Mouse (Mus musculus): Measurements from ENCODE around the gene Olfr1090. TPM values are rescaled to one million over a fixed set of nuclear protein-coding genes. Genes with fewer than 3 reads are reported as not detected.

Olfr1090 gene
- not detected in 2 replicates for polyA plus RNA-seq (2014; fragmentation: Nextera tagmentation; extraction: Ambion mirVana)

GRCm38 (mm10) chr2:86758893-86759292, at the start of gene Olfr1090:
Gene Olfr1090, minus strand, starts transcription at chr2:86758993.
- DNase-seq (ENCODE audit: low spot score): no peak
- Histone ChIP-seq H3K4me2 (no peak within 1 kb of the TSS), H3K9ac (ENCODE audit: low read depth, low read length) (no peak within 1 kb of the TSS), H3K27me3 (replicated peaks; ENCODE audit: control insufficient read depth, insufficient read depth, low read length) (no peaks in the 10 kb centered on the region), H3K4me3 (ENCODE audit: low read depth, low read length) (no peak within 1 kb of the TSS), H3K9me3 (ENCODE audit: control insufficient read depth, low read length) (no peaks in the 10 kb centered on the region), H3K36me3 (ENCODE audit: control insufficient read depth, insufficient read depth, low read length) (no peaks in the 10 kb centered on the region), H3K27ac (ENCODE audit: low read depth, low read length) (no peak within 1 kb of the TSS), H3K4me1 (replicated peaks; ENCODE audit: control insufficient read depth, insufficient read depth, low read length) (no peaks in the 10 kb centered on the region)
- ATAC-seq (replicated peaks; ENCODE audit: low FRiP score): no peak
- WGBS: 87% methylated on average over 1 of the region's 1 CpGs

- ATAC-seq (replicated peaks; ENCODE audit: low FRiP score): no peak
- Histone ChIP-seq H3K4me1 (replicated peaks; ENCODE audit: control insufficient read depth, insufficient read depth, low read length) (no peaks in the 10 kb centered on the region), H3K36me3 (ENCODE audit: control insufficient read depth, insufficient read depth, low read length) (no peaks in the 10 kb centered on the region), H3K9me3 (ENCODE audit: control insufficient read depth, low read length) (no peaks in the 10 kb centered on the region), H3K9ac (ENCODE audit: low read depth, low read length) (no peak within 1 kb of the TSS), H3K27me3 (replicated peaks; ENCODE audit: control insufficient read depth, insufficient read depth, low read length) (no peaks in the 10 kb centered on the region), H3K27ac (ENCODE audit: low read depth, low read length) (no peak within 1 kb of the TSS), H3K4me2 (no peak within 1 kb of the TSS), H3K4me3 (ENCODE audit: low read depth, low read length) (no peak within 1 kb of the TSS)
- 81% methylated on average over 2 of the region's 2 CpGs for WGBS
- DNase-seq (ENCODE audit: low spot score): no peak
These were observed 23.4 kb upstream of the Olfr1090 start, which contains the start of gene Olfr1093 for GRCm38 (mm10) chr2:86782179-86782578. Gene Olfr1093, plus strand, starts transcription at chr2:86782479.

DNA sequence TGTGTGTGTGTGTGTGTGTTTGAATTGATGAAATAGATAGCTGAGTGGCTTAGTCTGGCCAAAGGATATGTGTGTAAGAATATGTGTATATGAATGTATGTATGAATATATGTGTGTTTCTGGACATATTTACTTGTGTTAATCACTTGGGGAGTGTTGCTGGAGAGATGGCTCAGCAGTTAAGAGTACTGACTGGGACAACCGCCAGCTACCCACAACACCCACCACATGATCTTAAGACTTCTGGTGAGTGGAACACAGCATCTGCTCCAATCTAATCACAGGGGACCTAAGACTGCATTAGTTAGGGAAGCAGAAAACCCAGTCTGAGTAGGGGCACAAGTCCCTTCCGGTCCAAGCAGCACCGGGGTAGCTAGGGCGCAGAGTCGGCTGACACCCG, 2.3 kb upstream of the Olfr1090 start:
- Histone ChIP-seq H3K4me1 (replicated peaks; ENCODE audit: control insufficient read depth, insufficient read depth, low read length) (no peaks in the 10 kb centered on the region), H3K36me3 (ENCODE audit: control insufficient read depth, insufficient read depth, low read length) (no peaks in the 10 kb centered on the region), H3K4me3 (ENCODE audit: low read depth, low read length) (no peak overlapping the region), H3K27ac (ENCODE audit: low read depth, low read length) (no peak overlapping the region), H3K4me2 (no peak overlapping the region), H3K9ac (ENCODE audit: low read depth, low read length) (no peak overlapping the region), H3K27me3 (replicated peaks; ENCODE audit: control insufficient read depth, insufficient read depth, low read length) (no peaks in the 10 kb centered on the region), H3K9me3 (ENCODE audit: control insufficient read depth, low read length) (no peaks in the 10 kb centered on the region)
- 92% methylated on average over 6 of the region's 6 CpGs for WGBS
- DNase-seq (ENCODE audit: low spot score) (no peak), ATAC-seq (replicated peaks; ENCODE audit: low FRiP score) (no peak)

DNA sequence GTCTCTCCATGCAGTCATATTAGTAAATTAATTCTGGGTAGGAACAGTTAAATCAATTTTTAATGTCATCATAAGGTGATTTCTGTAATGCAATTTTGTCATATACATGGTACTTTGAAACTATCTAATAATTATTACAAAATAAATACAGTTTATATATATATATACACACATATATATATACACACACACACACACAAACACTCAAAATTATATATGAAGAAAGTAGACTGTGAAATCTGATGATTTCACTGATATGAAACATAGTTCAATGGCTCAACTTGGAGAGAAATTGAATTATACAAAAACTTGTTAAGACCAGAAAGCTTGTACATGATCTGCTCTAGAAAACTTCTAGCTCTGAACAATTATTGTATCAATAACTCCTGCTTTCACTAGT, 25.2 kb downstream of the Olfr1090 start, which contains the start of gene Olfr1089:
Gene Olfr1089, minus strand, starts transcription at position 101 of the 400 bp plus-strand sequence.
- Histone ChIP-seq H3K4me1 (replicated peaks; ENCODE audit: control insufficient read depth, insufficient read depth, low read length) (no peaks in the 10 kb centered on the region), H3K4me3 (ENCODE audit: low read depth, low read length) (no peak within 1 kb of the TSS), H3K9ac (ENCODE audit: low read depth, low read length) (no peak within 1 kb of the TSS), H3K4me2 (no peak within 1 kb of the TSS), H3K27me3 (replicated peaks; ENCODE audit: control insufficient read depth, insufficient read depth, low read length) (no peaks in the 10 kb centered on the region), H3K27ac (ENCODE audit: low read depth, low read length) (no peak within 1 kb of the TSS), H3K36me3 (ENCODE audit: control insufficient read depth, insufficient read depth, low read length) (no peaks in the 10 kb centered on the region), H3K9me3 (ENCODE audit: control insufficient read depth, low read length) (no peaks in the 10 kb centered on the region)
- ATAC-seq (replicated peaks; ENCODE audit: low FRiP score) (no peak), DNase-seq (ENCODE audit: low spot score) (no peak)

Other genes with a start within 250 kb of the Olfr1090 start
- gene Olfr1079, start 216.5 kb downstream of the Olfr1090 start, polyA plus RNA-seq (2014; fragmentation: Nextera tagmentation; extraction: Ambion mirVana): not detected in 2 replicates
- not detected in 2 replicates for gene Olfr1080, start 200.8 kb downstream of the Olfr1090 start, polyA plus RNA-seq (2014; fragmentation: Nextera tagmentation; extraction: Ambion mirVana)
- not detected in 2 replicates for gene Olfr1082, start 160.0 kb downstream of the Olfr1090 start, polyA plus RNA-seq (2014; fragmentation: Nextera tagmentation; extraction: Ambion mirVana)
- gene Olfr1084, start 119.3 kb downstream of the Olfr1090 start, polyA plus RNA-seq (2014; fragmentation: Nextera tagmentation; extraction: Ambion mirVana): not detected in 2 replicates
- gene Olfr1085, start 97.0 kb downstream of the Olfr1090 start, polyA plus RNA-seq (2014; fragmentation: Nextera tagmentation; extraction: Ambion mirVana): not detected in 2 replicates
- gene Olfr1086, start 78.9 kb downstream of the Olfr1090 start, polyA plus RNA-seq (2014; fragmentation: Nextera tagmentation; extraction: Ambion mirVana): not detected in 2 replicates
- gene Olfr1087, start 60.6 kb downstream of the Olfr1090 start, polyA plus RNA-seq (2014; fragmentation: Nextera tagmentation; extraction: Ambion mirVana): not detected in 2 replicates
- gene Olfr1089, start 25.3 kb downstream of the Olfr1090 start, polyA plus RNA-seq (2014; fragmentation: Nextera tagmentation; extraction: Ambion mirVana): not detected in 2 replicates
- gene Olfr1093, start 23.5 kb upstream of the Olfr1090 start, polyA plus RNA-seq (2014; fragmentation: Nextera tagmentation; extraction: Ambion mirVana): not detected in 2 replicates
- gene Olfr141, start 51.0 kb upstream of the Olfr1090 start, polyA plus RNA-seq (2014; fragmentation: Nextera tagmentation; extraction: Ambion mirVana): not detected in 2 replicates
- gene Olfr1094, start 65.7 kb upstream of the Olfr1090 start, polyA plus RNA-seq (2014; fragmentation: Nextera tagmentation; extraction: Ambion mirVana): not detected in 2 replicates
- not detected in 2 replicates for gene Olfr1095, start 92.7 kb upstream of the Olfr1090 start, polyA plus RNA-seq (2014; fragmentation: Nextera tagmentation; extraction: Ambion mirVana)
- gene Gm13723, start 115.8 kb upstream of the Olfr1090 start, polyA plus RNA-seq (2014; fragmentation: Nextera tagmentation; extraction: Ambion mirVana): not detected in 2 replicates
- gene Olfr1097, start 133.2 kb upstream of the Olfr1090 start, polyA plus RNA-seq (2014; fragmentation: Nextera tagmentation; extraction: Ambion mirVana): not detected in 2 replicates
- gene Olfr1098, start 165.6 kb upstream of the Olfr1090 start, polyA plus RNA-seq (2014; fragmentation: Nextera tagmentation; extraction: Ambion mirVana): not detected in 2 replicates
- gene Olfr1099, start 201.7 kb upstream of the Olfr1090 start, polyA plus RNA-seq (2014; fragmentation: Nextera tagmentation; extraction: Ambion mirVana): not detected in 2 replicates
- not detected in 2 replicates for gene Olfr1100, start 221.0 kb upstream of the Olfr1090 start, polyA plus RNA-seq (2014; fragmentation: Nextera tagmentation; extraction: Ambion mirVana)
- not detected in 2 replicates for gene Olfr1101, start 232.2 kb upstream of the Olfr1090 start, polyA plus RNA-seq (2014; fragmentation: Nextera tagmentation; extraction: Ambion mirVana)
- not detected in 2 replicates for gene Olfr1102, start 239.4 kb upstream of the Olfr1090 start, polyA plus RNA-seq (2014; fragmentation: Nextera tagmentation; extraction: Ambion mirVana)